Mouse (Mus musculus): ENCODE measurements around the gene Erc2.

DNA sequence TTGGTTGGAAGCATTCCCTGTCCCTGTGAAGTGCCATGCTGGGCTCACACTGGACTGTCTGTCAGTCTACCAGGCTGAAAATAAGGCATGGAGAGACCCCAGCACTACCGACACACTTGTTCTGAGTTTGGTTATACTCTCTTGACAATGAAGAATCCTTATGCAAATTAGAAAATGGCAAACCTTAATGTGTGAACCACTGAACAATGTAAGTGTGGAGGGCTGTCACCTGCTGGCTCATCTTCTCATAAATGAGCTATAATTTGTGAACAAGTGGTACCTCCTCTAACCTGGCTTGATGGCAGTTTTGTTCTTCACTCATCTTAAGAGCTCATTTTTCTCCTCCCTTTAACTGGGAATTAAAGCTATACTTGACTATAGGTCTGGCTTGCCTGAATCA, 471.7 kb downstream of the Erc2 start:
- TF ChIP-seq GATA1 (IDR thresholded peaks at IDR 0.05; ENCODE audit: borderline replicate concordance, low read length) = no peak
- TF ChIP-seq FLI1 (IDR thresholded peaks at IDR 0.05; ENCODE audit: low read length) = no peak
